Comparison of ENCODE assay signal across 9 mouse cellular contexts in genomic region chr13:83566180-83566579, GRCm38 (mm10).
DNase-seq lines count a peak whose midpoint lies in the region; ATAC-seq and TF ChIP-seq lines count a peak whose summit lies in the region.
"Had no signal": no experiment of that assay in that cellular context is flagged by ENCODE, and none has a peak within 500 bp of the region (broad histone marks: within the 10 kb centered on the region; RNA-seq: fewer than 3 reads in every experiment).

No protein-coding gene starts in this region.

- intact Hi-C loops in heart, adult 2 months (cut with DNase I): no loop called here
- intact Hi-C loops in heart, postnatal 14 days (cut with DNase I): no loop called here
- intact Hi-C loops in left cerebral cortex, postnatal 36 days (cut with DNase I): no loop called here
- intact Hi-C loops in left cerebral cortex, postnatal 4 days (cut with DNase I): no loop called here

- peak overlapping the region; percentile 20 for H3K4me3 ChIP-seq in heart, adult 2 months
- H3K4me3 ChIP-seq in CH12.LX (replicated peaks in 1 of 3; ENCODE audit: low read depth in 2 of 3, low read length in 2 of 3, poor library complexity in 1 of 3): no peak overlapping the region
- H3K4me3 ChIP-seq in heart, embryonic 12.5 days: no peak overlapping the region
- peak overlapping the region; percentile 10; the same call in 1 of the 2 replicates for H3K4me3 ChIP-seq in lung, postnatal 0 days (ENCODE audit: low read depth, low read length)
- H3K4me3 ChIP-seq in midbrain, embryonic 13.5 days (replicated peaks): no peak overlapping the region
- H3K4me3 ChIP-seq: liver, embryonic 15.5 days had no signal

- H3K27ac ChIP-seq in heart, adult 2 months: peak overlapping the region; percentile 80
- H3K27ac ChIP-seq in CH12.LX (ENCODE audit: insufficient read depth, low read depth): peak overlapping the region; percentile 95; the same call in 1 of the 2 replicates
- peak overlapping the region; percentile 83 for H3K27ac ChIP-seq in heart, embryonic 12.5 days (ENCODE audit: poor library complexity, severe bottlenecking)
- no peak overlapping the region for H3K27ac ChIP-seq in lung, postnatal 0 days (ENCODE audit: low read length)
- no peak overlapping the region for H3K27ac ChIP-seq in midbrain, embryonic 13.5 days
- H3K27ac ChIP-seq: liver, embryonic 15.5 days had no signal

- in situ Hi-C loops in CH12.LX (cut with MboI; ENCODE audit: low pct_ligation_motif_present, low pct_unique_long_range_greater_than_20kb, low sequenced_read_pairs): no loop called here

- peaks cover 45% of the 10 kb centered on the region for H3K36me3 ChIP-seq in heart, adult 2 months (ENCODE audit: control insufficient read depth, insufficient read depth, low read length)
- H3K36me3 ChIP-seq in CH12.LX (replicated peaks in 1 of 2; ENCODE audit: control insufficient read depth in 1 of 2, insufficient read depth in 1 of 2, low read length in 1 of 2): peaks cover 0 to 1% of the 10 kb centered on the region in 2 experiments
- no peaks in the 10 kb centered on the region for H3K36me3 ChIP-seq in heart, embryonic 12.5 days
- H3K36me3 ChIP-seq in lung, postnatal 0 days (ENCODE audit: insufficient read depth, low read length): no peaks in the 10 kb centered on the region
- no peaks in the 10 kb centered on the region for H3K36me3 ChIP-seq in midbrain, embryonic 13.5 days
- H3K36me3 ChIP-seq: liver, embryonic 15.5 days had no signal

- peak overlapping the region; percentile 91; the same call in 1 of the 2 replicates for H3K4me2 ChIP-seq in CH12.LX (ENCODE audit: insufficient read depth, low read depth, poor library complexity, severe bottlenecking)
- peak overlapping the region; percentile 46 for H3K4me2 ChIP-seq in heart, embryonic 12.5 days
- no peak overlapping the region; the same call in 1 of the 2 replicates for H3K4me2 ChIP-seq in lung, postnatal 0 days (replicated peaks; ENCODE audit: low read depth, low read length)
- no peak overlapping the region for H3K4me2 ChIP-seq in midbrain, embryonic 13.5 days (replicated peaks)
- H3K4me2 ChIP-seq: liver, embryonic 15.5 days had no signal

- H3K27me3 ChIP-seq in heart, adult 2 months (ENCODE audit: control insufficient read depth, insufficient read depth, low read length): no peaks in the 10 kb centered on the region
- no peaks in the 10 kb centered on the region for H3K27me3 ChIP-seq in CH12.LX (replicated peaks)
- H3K27me3 ChIP-seq in heart, embryonic 12.5 days (replicated peaks): no peaks in the 10 kb centered on the region
- H3K27me3 ChIP-seq in lung, postnatal 0 days (replicated peaks; ENCODE audit: insufficient read depth, low read length): no peaks in the 10 kb centered on the region
- H3K27me3 ChIP-seq in midbrain, embryonic 13.5 days: no peaks in the 10 kb centered on the region
- H3K27me3 ChIP-seq: liver, embryonic 15.5 days had no signal

- peak in 1 of 2 experiments; percentile 41 for DNase-seq in heart, adult 2 months
- no peak for DNase-seq in heart, postnatal 14 days
- peak; percentile 81 for DNase-seq in CH12.LX (ENCODE audit: extremely low read depth)
- DNase-seq in lung, postnatal 0 days (ENCODE audit: low spot score): peak; percentile 47
- DNase-seq in left cerebral cortex, postnatal 36 days (ENCODE audit: low spot score in 2 of 2): no peak
- no peak for DNase-seq in left cerebral cortex, postnatal 4 days

- WGBS in heart, adult 2 months: 5% methylated on average over 4 of the region's 4 CpGs
- 18% methylated on average over 4 of the region's 4 CpGs for WGBS in heart, embryonic 12.5 days
- 20% methylated on average over 4 of the region's 4 CpGs for WGBS in lung, postnatal 0 days
- WGBS in midbrain, embryonic 13.5 days: 69% methylated on average over 4 of the region's 4 CpGs

- dilution Hi-C loops in CH12.LX (cut with MboI; ENCODE audit: extremely low pct_ligation_motif_present, extremely low pct_unique_long_range_greater_than_20kb, low sequenced_read_pairs): no loop called here

- peaks cover 1% of the 10 kb centered on the region for H3K79me2 ChIP-seq in heart, adult 2 months (replicated peaks; ENCODE audit: control insufficient read depth, insufficient read depth, low read length)
- peaks cover 58% of the 10 kb centered on the region for H3K79me2 ChIP-seq in CH12.LX (replicated peaks; ENCODE audit: control insufficient read depth, extremely low read depth, insufficient read depth, poor library complexity, severe bottlenecking)

- TF ChIP-seq RAD21 in CH12.LX (IDR thresholded peaks at IDR 0.05; ENCODE audit: low read depth, low read length): no peak

- H3K9ac ChIP-seq in heart, adult 2 months (ENCODE audit: low read depth, low read length): no peak overlapping the region
- H3K9ac ChIP-seq in CH12.LX (ENCODE audit: insufficient read depth, low read depth): peak overlapping the region; percentile 58
- no peak overlapping the region for H3K9ac ChIP-seq in heart, embryonic 12.5 days
- H3K9ac ChIP-seq in lung, postnatal 0 days (replicated peaks; ENCODE audit: low read depth): no peak overlapping the region
- H3K9ac ChIP-seq in midbrain, embryonic 13.5 days (replicated peaks): no peak overlapping the region
- H3K9ac ChIP-seq: liver, embryonic 15.5 days had no signal

- TF ChIP-seq EP300 in heart, adult 2 months (IDR thresholded peaks at IDR 0.05; ENCODE audit: insufficient read depth, low read depth, low read length): no peak
- peak; percentile 85 for TF ChIP-seq EP300 in CH12.LX (IDR thresholded peaks at IDR 0.05; ENCODE audit: low read length)
- no peak for TF ChIP-seq EP300 in lung, postnatal 0 days (IDR thresholded peaks at IDR 0.05)

- peak; percentile 37 for TF ChIP-seq CTCF in heart, adult 2 months (IDR thresholded peaks at IDR 0.05)
- no peak for TF ChIP-seq CTCF in CH12.LX (conservative IDR thresholded peaks at IDR 0.05 in 1 of 2, IDR thresholded peaks at IDR 0.05 in 1 of 2; ENCODE audit: low read depth in 2 of 2, low read length in 2 of 2)
- no peak; the same call in 1 of the 2 replicates for TF ChIP-seq CTCF in lung, postnatal 0 days (IDR thresholded peaks at IDR 0.05)

- H3K4me1 ChIP-seq in heart, adult 2 months (ENCODE audit: control insufficient read depth, insufficient read depth, low read length): peaks cover 18% of the 10 kb centered on the region
- H3K4me1 ChIP-seq in CH12.LX (ENCODE audit: control insufficient read depth in 1 of 2, insufficient read depth in 2 of 2): peaks cover 8 to 76% of the 10 kb centered on the region in 2 experiments
- peaks cover 38% of the 10 kb centered on the region for H3K4me1 ChIP-seq in heart, embryonic 12.5 days (replicated peaks)
- H3K4me1 ChIP-seq in lung, postnatal 0 days (ENCODE audit: insufficient read depth, low read depth, low read length): peaks cover 5% of the 10 kb centered on the region; the same call in 1 of the 2 replicates
- peaks cover 6% of the 10 kb centered on the region; the same call in 1 of the 2 replicates for H3K4me1 ChIP-seq in midbrain, embryonic 13.5 days (replicated peaks)

- no peak for ATAC-seq in heart, embryonic 12.5 days (ENCODE audit: insufficient number of reproducible peaks, low FRiP score)
- peak; percentile 57 for ATAC-seq in lung, postnatal 0 days
- no peak for ATAC-seq in midbrain, embryonic 13.5 days

- no peak for TF ChIP-seq POLR2A in heart, adult 2 months (IDR thresholded peaks at IDR 0.05; ENCODE audit: insufficient read depth, low read depth, low read length)
- TF ChIP-seq POLR2A in CH12.LX (IDR thresholded peaks at IDR 0.05; ENCODE audit: low read depth, low read length): no peak

- no peaks in the 10 kb centered on the region for H3K9me3 ChIP-seq in CH12.LX (replicated peaks; ENCODE audit: low read length)
- H3K9me3 ChIP-seq in heart, embryonic 12.5 days (replicated peaks): no peaks in the 10 kb centered on the region
- no peaks in the 10 kb centered on the region for H3K9me3 ChIP-seq in lung, postnatal 0 days (ENCODE audit: low read length)
- H3K9me3 ChIP-seq in midbrain, embryonic 13.5 days: no peaks in the 10 kb centered on the region
- H3K9me3 ChIP-seq: liver, embryonic 15.5 days had no signal

TF ChIP-seq in CH12.LX, 34 proteins besides CTCF, POLR2A, EP300 and RAD21:
- no peak for TF ChIP-seq ZKSCAN1 (IDR thresholded peaks at IDR 0.05; ENCODE audit: borderline replicate concordance, low read depth, low read length)
- TF ChIP-seq USF1 (IDR thresholded peaks at IDR 0.05; ENCODE audit: low read depth, low read length): no peak
- peak; percentile 62; the same call in 1 of the 2 replicates for TF ChIP-seq BHLHE40 (IDR thresholded peaks at IDR 0.05; ENCODE audit: low read depth, low read length)
- no peak for TF ChIP-seq ZMIZ1 (IDR thresholded peaks at IDR 0.05; ENCODE audit: low read depth, low read length)
- TF ChIP-seq SIN3A (IDR thresholded peaks at IDR 0.05; ENCODE audit: low read length): peak; percentile 75
- TF ChIP-seq GABPA (IDR thresholded peaks at IDR 0.05; ENCODE audit: insufficient replicate concordance, low read depth, low read length): no peak
- TF ChIP-seq JUND (conservative IDR thresholded peaks at IDR 0.05; ENCODE audit: low read depth, low read length): peak; percentile 50; the same call in 1 of the 2 replicates
- TF ChIP-seq MYC (IDR thresholded peaks at IDR 0.05; ENCODE audit: low read depth, low read length): peak; percentile 76
- TF ChIP-seq MAZ (IDR thresholded peaks at IDR 0.05; ENCODE audit: low read depth, low read length): no peak
- peak; percentile 84 for TF ChIP-seq IRF4 (IDR thresholded peaks at IDR 0.05; ENCODE audit: low read depth, low read length)
- peak; percentile 69; the same call in 1 of the 2 replicates for TF ChIP-seq MAX (IDR thresholded peaks at IDR 0.05; ENCODE audit: low read length)
- TF ChIP-seq JUN (IDR thresholded peaks at IDR 0.05; ENCODE audit: insufficient read depth, low read depth, low read length): peak; percentile 55
- no peak for TF ChIP-seq ELF1 (IDR thresholded peaks at IDR 0.05; ENCODE audit: low read depth, low read length)
- peak; percentile 20; the same call in 1 of the 2 replicates for TF ChIP-seq HCFC1 (IDR thresholded peaks at IDR 0.05; ENCODE audit: low read depth, low read length)
- TF ChIP-seq ZC3H11A (IDR thresholded peaks at IDR 0.05; ENCODE audit: low read depth, low read length): no peak
- TF ChIP-seq MAFK (IDR thresholded peaks at IDR 0.05; ENCODE audit: insufficient replicate concordance, low read length): peak; percentile 67; the same call in 1 of the 2 replicates
- TF ChIP-seq MXI1 (IDR thresholded peaks at IDR 0.05; ENCODE audit: low read depth, low read length): peak; percentile 69; the same call in 1 of the 2 replicates
- TF ChIP-seq ETS1 (conservative IDR thresholded peaks at IDR 0.05; ENCODE audit: low read depth, low read length): peak; percentile 87
- TF ChIP-seq MEF2A (IDR thresholded peaks at IDR 0.05; ENCODE audit: borderline replicate concordance, low read depth, low read length): peak; percentile 99
- peak; percentile 62; the same call in 1 of the 2 replicates for TF ChIP-seq TCF12 (IDR thresholded peaks at IDR 0.05; ENCODE audit: low read depth, low read length)
- peak; percentile 86 for TF ChIP-seq ZNF384 (IDR thresholded peaks at IDR 0.05; ENCODE audit: low read depth, low read length)
- TF ChIP-seq TBP (conservative IDR thresholded peaks at IDR 0.05; ENCODE audit: low read depth, low read length): peak; percentile 66; the same call in 1 of the 2 replicates

Comparison
In these comparisons a context has a peak if more than half of its experiments do, and no peak if none do; other contexts are left out.
1. H3K4me3 ChIP-seq: peak in heart, adult 2 months (single experiment) and lung, postnatal 0 days (single experiment); none in CH12.LX (0 of 3), heart, embryonic 12.5 days (single experiment) and midbrain, embryonic 13.5 days (single experiment).
2. DNase-seq: peak in CH12.LX (single experiment) and lung, postnatal 0 days (single experiment); none in heart, postnatal 14 days (0 of 2), left cerebral cortex, postnatal 36 days (0 of 2) and left cerebral cortex, postnatal 4 days (single experiment).
3. H3K27ac ChIP-seq: peak in heart, adult 2 months (single experiment), CH12.LX (single experiment) and heart, embryonic 12.5 days (single experiment); none in lung, postnatal 0 days (single experiment) and midbrain, embryonic 13.5 days (single experiment).
4. H3K4me2 ChIP-seq: peak in CH12.LX (single experiment) and heart, embryonic 12.5 days (single experiment); none in lung, postnatal 0 days (single experiment) and midbrain, embryonic 13.5 days (single experiment).